Mouse (Mus musculus): ENCODE data around the gene Cnga4. TPM values are rescaled to one million over a fixed set of nuclear protein-coding genes. Genes with fewer than 3 reads are reported as not detected.
"Not testable (repeated sequence)": the region's sequence is repeated elsewhere in the genome, so short reads cannot be mapped to it uniquely, and the experiment has no call there.

The Cnga4 gene
- not detected in 2 replicates for polyA plus RNA-seq (2014; fragmentation: Nextera tagmentation; extraction: Ambion mirVana)

DNA sequence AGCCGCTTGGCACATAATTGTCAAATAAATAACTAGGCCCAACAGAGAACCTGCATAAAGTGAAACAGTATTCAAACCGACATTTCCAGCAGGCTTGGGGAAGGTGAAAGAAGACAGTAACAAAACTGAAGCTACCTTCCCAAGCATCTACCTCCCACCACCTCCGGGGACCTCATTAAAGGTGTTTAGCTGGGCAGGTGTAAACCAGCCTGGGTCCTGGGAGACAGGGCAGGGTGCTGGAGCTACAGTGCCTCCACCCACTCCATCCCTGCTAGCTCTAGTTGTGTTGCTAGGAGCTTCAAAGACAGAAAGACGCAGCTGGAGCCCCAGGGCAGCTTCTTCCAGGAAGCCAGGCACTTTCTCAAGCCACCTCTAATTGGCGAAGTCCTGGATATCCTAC, at the start of gene Cnga4:
Gene Cnga4, plus strand, starts transcription at position 301 of the 400 bp plus-strand sequence.
- DNase-seq (ENCODE audit: low spot score), result no peak
- ATAC-seq (ENCODE audit: insufficient read depth, low FRiP score, low TSS enrichment), result no peak
- H3K27ac ChIP-seq (ENCODE audit: low read depth, low read length), result no peak within 1 kb of the TSS
- H3K36me3 ChIP-seq (ENCODE audit: control insufficient read depth, insufficient read depth, low read length), result no peaks in the 10 kb centered on the region
- no peaks in the 10 kb centered on the region for H3K27me3 ChIP-seq (ENCODE audit: control insufficient read depth, insufficient read depth, low read length)
- peaks cover 1% of the 10 kb centered on the region; the same call in 1 of the 2 replicates for H3K4me1 ChIP-seq (ENCODE audit: control insufficient read depth, insufficient read depth, low read length)
- WGBS, result 83% methylated on average over 5 of the region's 5 CpGs
- H3K9me3 ChIP-seq (ENCODE audit: control insufficient read depth, low read length), result no peaks in the 10 kb centered on the region
- H3K9ac ChIP-seq (ENCODE audit: low read length), result no peak within 1 kb of the TSS
- H3K4me3 ChIP-seq (ENCODE audit: low read depth, low read length), result no peak within 1 kb of the TSS
- H3K4me2 ChIP-seq (ENCODE audit: low read depth), result no peak within 1 kb of the TSS

DNA sequence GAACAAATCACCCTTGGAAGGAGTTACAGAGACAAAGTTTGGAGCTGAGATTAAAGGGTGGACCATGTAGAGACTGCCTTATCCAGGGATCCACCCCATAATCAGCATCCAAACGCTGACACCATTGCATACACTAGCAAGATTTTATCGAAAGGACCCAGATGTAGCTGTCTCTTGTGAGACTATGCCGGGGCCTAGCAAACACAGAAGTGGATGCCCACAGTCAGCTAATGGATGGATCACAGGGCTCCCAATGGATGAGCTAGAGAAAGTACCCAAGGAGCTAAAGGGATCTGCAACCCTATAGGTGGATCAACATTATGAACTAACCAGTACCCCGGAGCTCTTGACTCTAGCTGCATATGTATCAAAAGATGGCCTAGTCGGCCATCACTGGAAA, 48.3 kb upstream of the Cnga4 start:
- not testable (repeated sequence) for H3K4me2 ChIP-seq (ENCODE audit: low read depth); H3K27me3 ChIP-seq (ENCODE audit: control insufficient read depth, insufficient read depth, low read length); H3K9ac ChIP-seq (ENCODE audit: low read length); H3K27ac ChIP-seq (ENCODE audit: low read depth, low read length); H3K4me3 ChIP-seq (ENCODE audit: low read depth, low read length); DNase-seq (ENCODE audit: low spot score); H3K9me3 ChIP-seq (ENCODE audit: control insufficient read depth, low read length); H3K4me1 ChIP-seq (ENCODE audit: control insufficient read depth, insufficient read depth, low read length); H3K36me3 ChIP-seq (ENCODE audit: control insufficient read depth, insufficient read depth, low read length)
- WGBS, result no CpG with 5 or more reads among the region's 5 CpGs
- ATAC-seq (ENCODE audit: insufficient read depth, low FRiP score, low TSS enrichment), result peak; percentile 45; the same call in 1 of the 2 replicates

DNA sequence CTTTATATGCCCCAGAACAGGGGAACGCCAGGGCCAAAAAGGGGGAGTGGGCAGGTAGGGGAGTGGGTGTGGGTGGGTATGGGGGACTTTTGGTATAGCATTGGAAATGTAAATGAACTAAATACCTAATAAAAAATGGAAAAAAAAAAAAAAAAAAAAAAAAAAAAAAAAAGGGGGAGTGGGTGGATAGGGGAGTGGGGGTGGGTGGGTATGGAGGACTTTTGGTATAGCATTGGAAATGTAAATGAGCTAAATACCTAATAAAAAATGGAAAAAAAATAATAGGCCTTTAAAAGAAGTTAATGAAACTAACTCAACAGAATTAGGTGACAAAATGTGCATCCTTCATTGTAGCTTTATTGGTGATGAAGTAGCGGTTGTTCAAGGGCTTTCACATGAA, 47.9 kb upstream of the Cnga4 start:
- not testable (repeated sequence) for H3K4me2 ChIP-seq (ENCODE audit: low read depth); H3K9ac ChIP-seq (ENCODE audit: low read length); H3K27me3 ChIP-seq (ENCODE audit: control insufficient read depth, insufficient read depth, low read length); H3K36me3 ChIP-seq (ENCODE audit: control insufficient read depth, insufficient read depth, low read length); H3K9me3 ChIP-seq (ENCODE audit: control insufficient read depth, low read length); DNase-seq (ENCODE audit: low spot score); H3K4me1 ChIP-seq (ENCODE audit: control insufficient read depth, insufficient read depth, low read length); H3K27ac ChIP-seq (ENCODE audit: low read depth, low read length); H3K4me3 ChIP-seq (ENCODE audit: low read depth, low read length)
- 97% methylated on average over 1 of the region's 2 CpGs for WGBS
- ATAC-seq (ENCODE audit: insufficient read depth, low FRiP score, low TSS enrichment), result peak; percentile 95

DNA sequence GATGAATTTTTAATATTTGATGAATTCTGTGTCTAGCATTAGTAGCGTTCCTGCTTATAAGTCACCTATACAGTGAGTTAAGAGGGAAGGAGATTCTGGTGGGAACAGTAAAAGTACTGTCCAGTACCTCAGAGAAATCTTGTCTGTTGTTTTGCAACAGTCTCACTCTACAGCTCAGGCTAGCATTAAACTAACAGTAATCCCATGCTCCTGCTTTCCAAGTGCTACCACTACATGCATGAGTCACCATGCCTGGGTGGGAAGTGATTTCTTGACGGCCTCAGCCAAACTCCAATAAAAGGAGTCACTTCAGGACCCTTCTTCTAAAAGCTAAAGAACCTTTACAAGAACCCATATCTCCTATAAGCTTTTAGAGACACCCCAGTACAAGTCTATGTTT, 42.7 kb upstream of the Cnga4 start:
- 85% methylated on average over 2 of the region's 2 CpGs for WGBS
- H3K4me1 ChIP-seq (ENCODE audit: control insufficient read depth, insufficient read depth, low read length), result no peaks in the 10 kb centered on the region
- no peak overlapping the region for H3K27ac ChIP-seq (ENCODE audit: low read depth, low read length)
- ATAC-seq (ENCODE audit: insufficient read depth, low FRiP score, low TSS enrichment), result no peak
- no peaks in the 10 kb centered on the region for H3K36me3 ChIP-seq (ENCODE audit: control insufficient read depth, insufficient read depth, low read length)
- no peaks in the 10 kb centered on the region for H3K27me3 ChIP-seq (ENCODE audit: control insufficient read depth, insufficient read depth, low read length)
- no peak overlapping the region for H3K9ac ChIP-seq (ENCODE audit: low read length)
- H3K4me2 ChIP-seq (ENCODE audit: low read depth), result no peak overlapping the region
- DNase-seq (ENCODE audit: low spot score), result no peak
- no peak overlapping the region for H3K4me3 ChIP-seq (ENCODE audit: low read depth, low read length)
- H3K9me3 ChIP-seq (ENCODE audit: control insufficient read depth, low read length), result no peaks in the 10 kb centered on the region

DNA sequence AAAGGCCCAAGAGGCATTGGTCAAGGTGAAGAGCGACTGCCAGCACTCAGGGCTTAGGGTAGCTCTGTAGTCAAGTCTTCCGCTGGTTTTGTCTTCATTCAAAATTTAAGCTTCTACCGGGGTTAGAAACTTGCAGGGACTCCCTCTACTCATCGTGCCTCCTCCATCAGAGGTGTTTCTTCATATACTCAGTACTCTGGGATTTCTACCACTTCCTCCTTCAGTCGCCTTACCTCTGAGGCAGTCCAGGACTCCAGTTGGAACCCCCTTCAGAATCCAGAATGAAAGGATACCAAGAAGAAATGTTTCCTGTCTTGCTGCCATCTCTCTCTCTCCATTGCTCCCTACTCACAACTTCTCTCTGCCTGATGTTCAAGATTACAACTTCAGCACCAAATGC, 37.1 kb upstream of the Cnga4 start:
- H3K9me3 ChIP-seq (ENCODE audit: control insufficient read depth, low read length), result no peaks in the 10 kb centered on the region
- no peaks in the 10 kb centered on the region for H3K4me1 ChIP-seq (ENCODE audit: control insufficient read depth, insufficient read depth, low read length)
- no peak for ATAC-seq (ENCODE audit: insufficient read depth, low FRiP score, low TSS enrichment)
- no peaks in the 10 kb centered on the region for H3K27me3 ChIP-seq (ENCODE audit: control insufficient read depth, insufficient read depth, low read length)
- no peak overlapping the region for H3K27ac ChIP-seq (ENCODE audit: low read depth, low read length)
- no peak for DNase-seq (ENCODE audit: low spot score)
- 87% methylated on average over 5 of the region's 5 CpGs for WGBS
- no peaks in the 10 kb centered on the region for H3K36me3 ChIP-seq (ENCODE audit: control insufficient read depth, insufficient read depth, low read length)
- H3K9ac ChIP-seq (ENCODE audit: low read length), result no peak overlapping the region
- H3K4me3 ChIP-seq (ENCODE audit: low read depth, low read length), result no peak overlapping the region
- H3K4me2 ChIP-seq (ENCODE audit: low read depth), result no peak overlapping the region

GRCm38 (mm10) chr7:105367930-105368329, 36.4 kb upstream of the Cnga4 start, which contains the start of gene Olfr692:
TSS of gene Olfr692 (plus strand) at chr7:105368230.
- H3K27me3 ChIP-seq (ENCODE audit: control insufficient read depth, insufficient read depth, low read length), result no peaks in the 10 kb centered on the region
- DNase-seq (ENCODE audit: low spot score), result no peak
- H3K4me3 ChIP-seq (ENCODE audit: low read depth, low read length), result no peak within 1 kb of the TSS
- H3K4me1 ChIP-seq (ENCODE audit: control insufficient read depth, insufficient read depth, low read length), result no peaks in the 10 kb centered on the region
- H3K9ac ChIP-seq (ENCODE audit: low read length), result no peak within 1 kb of the TSS
- no peak for ATAC-seq (ENCODE audit: insufficient read depth, low FRiP score, low TSS enrichment)
- H3K27ac ChIP-seq (ENCODE audit: low read depth, low read length), result no peak within 1 kb of the TSS
- WGBS, result 98% methylated on average over 1 of the region's 1 CpGs
- H3K9me3 ChIP-seq (ENCODE audit: control insufficient read depth, low read length), result no peaks in the 10 kb centered on the region
- H3K4me2 ChIP-seq (ENCODE audit: low read depth), result no peak within 1 kb of the TSS
- H3K36me3 ChIP-seq (ENCODE audit: control insufficient read depth, insufficient read depth, low read length), result no peaks in the 10 kb centered on the region

DNA sequence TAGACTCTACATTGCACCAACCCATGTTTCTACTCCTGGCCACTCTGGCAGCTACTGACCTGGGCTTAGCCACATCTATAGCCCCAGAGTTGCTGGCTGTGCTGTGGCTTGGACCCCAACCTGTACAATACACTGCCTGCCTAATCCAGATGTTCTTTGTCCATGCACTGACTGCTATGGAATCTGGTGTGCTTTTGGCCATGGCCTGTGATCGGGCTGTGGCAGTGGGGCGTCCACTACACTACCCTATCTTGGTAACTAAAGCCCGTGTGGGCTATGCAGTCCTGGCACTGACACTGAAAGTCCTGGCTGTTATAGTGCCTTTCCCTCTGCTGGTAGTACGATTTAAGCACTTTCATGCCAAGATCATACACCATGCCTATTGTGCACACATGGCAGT, 35.8 kb upstream of the Cnga4 start:
- no peak for ATAC-seq (ENCODE audit: insufficient read depth, low FRiP score, low TSS enrichment)

GRCm38 (mm10) chr7:105372912-105373311, 31.5 kb upstream of the Cnga4 start:
- Histone ChIP-seq H3K27me3 (ENCODE audit: control insufficient read depth, insufficient read depth, low read length) (no peaks in the 10 kb centered on the region), H3K27ac (ENCODE audit: low read depth, low read length) (no peak overlapping the region), H3K9ac (ENCODE audit: low read length) (no peak overlapping the region), H3K4me3 (ENCODE audit: low read depth, low read length) (no peak overlapping the region), H3K9me3 (ENCODE audit: control insufficient read depth, low read length) (no peaks in the 10 kb centered on the region), H3K4me2 (ENCODE audit: low read depth) (no peak overlapping the region), H3K4me1 (ENCODE audit: control insufficient read depth, insufficient read depth, low read length) (no peaks in the 10 kb centered on the region), H3K36me3 (ENCODE audit: control insufficient read depth, insufficient read depth, low read length) (peaks cover 6% of the 10 kb centered on the region)
- DNase-seq (ENCODE audit: low spot score) (no peak), ATAC-seq (ENCODE audit: insufficient read depth, low FRiP score, low TSS enrichment) (no peak)
- 82% methylated on average over 1 of the region's 1 CpGs for WGBS

More for the DNA sequence above, 35.8 kb upstream of the Cnga4 start:
- H3K27me3 ChIP-seq (ENCODE audit: control insufficient read depth, insufficient read depth, low read length), result no peaks in the 10 kb centered on the region
- no peak overlapping the region for H3K27ac ChIP-seq (ENCODE audit: low read depth, low read length)
- no peaks in the 10 kb centered on the region for H3K4me1 ChIP-seq (ENCODE audit: control insufficient read depth, insufficient read depth, low read length)
- H3K4me2 ChIP-seq (ENCODE audit: low read depth), result no peak overlapping the region
- no peak overlapping the region for H3K9ac ChIP-seq (ENCODE audit: low read length)
- H3K9me3 ChIP-seq (ENCODE audit: control insufficient read depth, low read length), result no peaks in the 10 kb centered on the region
- H3K4me3 ChIP-seq (ENCODE audit: low read depth, low read length), result no peak overlapping the region
- DNase-seq (ENCODE audit: low spot score), result no peak
- WGBS, result 87% methylated on average over 4 of the region's 4 CpGs
- no peaks in the 10 kb centered on the region for H3K36me3 ChIP-seq (ENCODE audit: control insufficient read depth, insufficient read depth, low read length)

- Histone ChIP-seq H3K4me3 (ENCODE audit: low read depth, low read length) (no peak overlapping the region), H3K9ac (ENCODE audit: low read length) (no peak overlapping the region), H3K9me3 (ENCODE audit: control insufficient read depth, low read length) (no peaks in the 10 kb centered on the region), H3K36me3 (ENCODE audit: control insufficient read depth, insufficient read depth, low read length) (peaks cover 9% of the 10 kb centered on the region), H3K27me3 (ENCODE audit: control insufficient read depth, insufficient read depth, low read length) (no peaks in the 10 kb centered on the region), H3K4me1 (ENCODE audit: control insufficient read depth, insufficient read depth, low read length) (no peaks in the 10 kb centered on the region), H3K27ac (ENCODE audit: low read depth, low read length) (no peak overlapping the region), H3K4me2 (ENCODE audit: low read depth) (no peak overlapping the region)
- no peak for DNase-seq (ENCODE audit: low spot score)
- WGBS, result 91% methylated on average over 4 of the region's 4 CpGs
- no peak for ATAC-seq (ENCODE audit: insufficient read depth, low FRiP score, low TSS enrichment)
These were observed 30.9 kb upstream of the Cnga4 start for GRCm38 (mm10) chr7:105373509-105373908.
